Mouse (Mus musculus) heart, adult 11 months (tissue): ENCODE results near the gene Dolk.

Source experiments
- DNase-seq: peaks from one replicate; pipeline ENCODE4 v3.0.0; 2022

Dolk gene

DNA sequence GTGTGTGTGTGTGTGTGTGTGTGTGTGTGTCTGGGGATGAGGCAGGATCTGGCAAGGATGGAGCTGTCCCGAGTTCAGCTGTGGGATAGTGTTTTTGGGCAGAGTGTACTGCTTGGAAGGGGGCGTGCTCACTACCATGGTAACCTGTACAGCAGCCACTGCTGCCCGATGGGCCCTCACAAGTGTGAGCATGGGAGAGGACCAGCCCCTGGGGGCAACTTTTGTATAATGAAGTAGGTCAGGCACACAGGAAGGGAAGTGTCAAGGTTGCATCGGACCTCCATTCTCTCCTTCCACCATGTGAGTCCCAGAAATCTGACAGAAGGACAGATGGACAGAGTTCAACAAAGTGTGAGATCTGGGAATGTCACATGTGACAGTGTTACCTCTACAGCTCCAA lies 38.5 kb downstream of the Dolk start:
- DNase-seq, result peak; percentile 93

- peak; percentile 84 for DNase-seq
Measured at GRCm38 (mm10) chr2:30247036-30247435, 39.1 kb downstream of the Dolk start.

GRCm38 (mm10) chr2:30244595-30245178 lies 41.4 kb downstream of the Dolk start:
- DNase-seq, result peak; percentile 94

DNA sequence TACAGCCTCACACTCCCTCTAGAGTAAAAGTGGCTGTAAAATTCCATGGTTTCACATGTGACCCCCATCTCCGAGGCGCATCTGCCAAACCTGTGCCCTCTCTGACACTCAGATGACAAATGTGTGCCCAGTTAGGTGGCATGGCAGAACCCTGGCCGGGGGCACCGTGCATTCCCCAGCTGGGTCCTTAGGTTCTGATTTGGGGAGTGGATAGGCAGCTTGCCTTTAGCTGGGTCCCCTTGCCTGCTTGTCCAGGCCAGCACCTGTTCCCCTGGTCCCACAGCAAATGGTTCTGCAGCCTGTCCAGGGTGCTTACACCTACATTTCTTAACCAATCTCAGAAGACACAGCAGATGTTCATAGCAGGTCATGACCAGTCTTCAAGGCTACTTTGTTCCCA lies 42.7 kb downstream of the Dolk start:
- peak; percentile 95 for DNase-seq

DNA sequence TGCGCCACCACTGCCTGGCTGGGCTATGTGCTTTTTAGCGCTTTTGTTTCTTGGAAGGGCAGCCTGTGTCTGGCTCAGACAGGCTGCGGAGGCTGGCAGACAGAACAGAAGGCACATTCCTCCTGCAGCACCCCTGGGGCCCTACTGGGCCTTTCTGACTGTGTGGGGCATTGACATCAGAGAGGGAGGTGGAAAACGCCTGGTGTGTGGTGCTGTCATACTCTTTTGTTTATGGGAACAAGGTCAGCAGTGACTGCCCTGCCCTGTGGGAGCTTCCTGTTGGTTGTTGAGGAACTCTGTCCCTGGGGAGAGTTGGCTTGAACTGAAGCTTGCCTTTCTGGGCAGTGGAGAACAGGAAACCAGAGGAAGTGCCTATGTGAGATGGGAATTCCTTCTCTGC lies 43.6 kb downstream of the Dolk start:
- peak; percentile 100 for DNase-seq

GRCm38 (mm10) chr2:30240267-30240666 lies 45.9 kb downstream of the Dolk start, which contains the start of gene Gm28035:
TSS of gene Gm28035 (plus strand) at chr2:30240567.
- peak; percentile 88 for DNase-seq

- DNase-seq, result peak; percentile 99
Measured at GRCm38 (mm10) chr2:30239777-30240176, 46.4 kb downstream of the Dolk start.

GRCm38 (mm10) chr2:30238906-30239465 lies 47.1 kb downstream of the Dolk start:
- peak; percentile 94 for DNase-seq

DNA sequence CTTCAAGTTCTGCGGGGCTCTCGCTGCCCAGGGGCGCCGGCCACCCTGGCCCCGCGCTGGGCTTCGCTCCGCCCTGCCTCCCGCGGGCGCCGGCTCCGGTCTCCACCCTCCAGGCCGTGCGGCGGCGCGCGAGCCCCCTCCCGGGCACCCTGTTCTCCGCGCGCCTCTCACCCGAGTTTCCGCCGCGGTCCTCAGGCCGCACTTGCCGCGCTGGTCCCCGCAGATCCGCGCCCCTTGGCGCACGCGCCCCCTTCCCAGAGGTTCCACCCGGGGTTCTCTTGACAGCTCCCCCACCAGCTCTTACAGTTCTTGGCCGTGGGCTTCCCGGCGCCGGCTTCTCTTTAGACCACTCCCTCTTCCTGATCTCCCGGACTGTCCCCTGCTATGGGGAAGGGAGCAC lies 48.3 kb downstream of the Dolk start:
- no peak for DNase-seq

GRCm38 (mm10) chr2:30237199-30237880 lies 48.8 kb downstream of the Dolk start, which contains the start of gene Lrrc8a:
TSS of gene Lrrc8a (plus strand) at chr2:30237715.
- DNase-seq, result peak; percentile 100

DNA sequence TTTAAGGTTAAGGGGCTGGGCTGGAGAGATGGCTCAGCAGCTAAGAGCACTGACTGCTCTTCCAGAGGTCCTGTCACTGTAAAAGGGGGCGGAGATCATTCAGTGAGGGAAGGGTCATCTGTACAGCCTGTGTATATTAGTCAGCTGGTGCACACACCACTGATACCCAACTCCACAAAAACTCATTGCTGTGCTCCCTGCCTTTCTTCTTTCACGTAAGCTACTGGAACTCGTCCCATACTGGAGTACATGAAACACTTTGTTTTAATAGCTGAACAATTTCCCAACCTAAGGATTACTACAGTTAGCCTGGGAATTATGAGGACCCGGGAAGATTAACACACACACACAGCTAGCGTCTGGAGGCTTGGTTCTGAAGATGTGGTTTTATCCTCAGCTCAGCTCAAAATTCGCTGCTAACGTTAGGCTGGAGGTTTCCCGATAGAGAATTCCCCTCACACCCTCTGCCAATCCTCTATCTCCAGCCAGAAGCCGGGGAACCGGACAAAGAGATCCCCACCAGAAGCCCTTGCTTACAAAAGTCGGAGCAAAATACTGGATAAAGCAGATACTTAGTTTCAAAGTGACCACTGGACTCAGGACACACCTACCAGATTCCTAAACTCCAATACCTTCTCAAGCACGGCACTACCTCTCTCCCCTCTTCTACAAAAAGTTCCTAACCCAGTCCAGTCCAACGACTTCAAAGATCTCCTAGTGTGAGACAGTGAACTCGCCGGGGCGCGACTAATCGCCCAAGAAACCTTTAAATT lies 49.5 kb downstream of the Dolk start:
- peak; percentile 93 for DNase-seq

DNA sequence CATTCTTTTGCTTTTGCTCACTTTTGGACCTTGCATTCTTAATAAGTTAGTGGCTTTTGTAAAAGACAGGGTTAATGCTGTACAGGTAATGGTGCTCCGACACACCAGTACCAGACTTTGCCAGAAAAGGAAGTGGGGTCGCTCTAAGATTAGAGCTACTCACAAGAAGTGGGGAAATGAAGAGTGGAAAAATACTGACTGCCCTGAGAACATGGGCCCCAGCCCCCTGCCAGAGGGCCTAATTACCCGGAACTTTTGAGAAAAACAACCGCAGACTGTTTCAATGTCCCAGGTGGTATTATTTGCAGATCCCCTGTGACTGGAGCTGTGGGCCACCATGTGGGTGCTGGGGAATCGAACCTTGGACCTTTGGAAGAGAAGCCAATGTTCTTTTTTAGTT lies 50.5 kb downstream of the Dolk start:
- DNase-seq, result peak; percentile 90
